Mouse (Mus musculus) c-Kit-positive CD71-positive TER-119-negative erythroid progenitor cells, embryonic 14.5 days (primary cell): Measurements from ENCODE around the gene Ncor1.
"Not testable (repeated sequence)": the region's sequence is repeated elsewhere in the genome, so short reads cannot be mapped to it uniquely, and the experiment has no call there.

Experiments
- DNase-seq: peaks from one replicate; pipeline ENCODE4 v3.0.0-alpha.2; 2013; ENCODE audit warnings: low read depth

Ncor1 gene

GRCm38 (mm10) chr11:62458276-62458724 is at the start of gene Ncor1, which contains the start of gene Pigl:
Gene Ncor1 (minus strand): TSS chr11:62458541.
Gene Pigl (plus strand): TSS chr11:62458460.
- peak; percentile 69 for DNase-seq

- DNase-seq = no peak
Measured at GRCm38 (mm10) chr11:62507683-62508082, 49.3 kb upstream of the Ncor1 start.

GRCm38 (mm10) chr11:62500529-62500928 is 42.2 kb upstream of the Ncor1 start:
- DNase-seq = no peak

GRCm38 (mm10) chr11:62498802-62499201 is 40.5 kb upstream of the Ncor1 start:
- DNase-seq = no peak

GRCm38 (mm10) chr11:62497181-62497580 is 38.8 kb upstream of the Ncor1 start:
- no peak for DNase-seq

DNA sequence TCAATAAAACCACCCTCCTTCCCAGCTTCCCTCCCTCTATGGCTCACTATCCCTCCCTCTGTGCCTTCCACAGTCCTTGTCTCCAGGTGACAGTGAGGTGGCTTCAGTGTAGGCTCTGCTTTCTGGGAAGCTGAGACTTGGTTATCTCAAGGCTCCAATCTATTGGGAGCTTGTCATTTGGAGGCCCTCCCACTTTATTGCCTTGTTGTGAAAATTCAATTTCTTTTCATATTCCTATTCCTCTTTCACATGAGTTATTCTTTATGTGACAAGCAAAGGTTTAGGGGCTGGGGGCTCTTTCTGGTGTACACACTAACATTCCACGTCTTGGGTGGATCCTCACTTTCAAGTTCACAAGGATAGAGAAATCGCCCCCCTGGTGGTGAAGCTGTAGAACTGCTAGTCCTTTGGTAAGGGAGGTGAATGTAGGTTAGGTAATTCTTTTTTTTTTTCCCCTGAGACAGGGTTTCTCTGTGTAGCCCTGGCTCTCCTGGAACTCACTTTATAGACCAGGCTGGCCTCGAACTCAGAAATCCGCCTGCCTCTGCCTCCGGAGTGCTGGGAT is 37.9 kb upstream of the Ncor1 start:
- peak; percentile 34 for DNase-seq

DNA sequence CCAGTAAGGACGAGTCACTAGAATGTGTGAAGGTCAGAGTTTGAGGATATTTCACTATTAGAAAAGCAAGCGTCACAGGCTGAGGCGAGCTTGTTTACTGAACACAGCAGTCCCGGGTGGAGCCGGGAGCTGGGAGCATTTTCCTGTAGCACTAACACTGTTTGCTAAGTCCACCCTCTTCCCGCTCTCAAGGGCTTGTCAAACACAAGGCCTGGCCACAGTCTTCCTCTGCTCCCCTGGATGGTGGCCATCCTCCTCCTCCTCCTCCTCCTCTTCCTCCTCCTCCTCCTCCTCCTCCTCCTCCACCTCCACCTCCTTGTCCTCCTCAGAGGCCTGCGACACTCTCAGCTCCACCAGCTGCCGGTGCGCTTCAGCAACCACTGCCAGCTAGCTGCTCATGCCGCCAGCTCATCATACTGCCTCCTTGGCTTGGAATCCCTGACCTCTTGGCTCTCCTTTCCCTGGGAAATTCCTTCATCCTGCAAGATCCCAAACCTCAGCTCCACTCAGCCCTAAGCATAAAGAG is 37.0 kb upstream of the Ncor1 start:
- DNase-seq = no peak

DNA sequence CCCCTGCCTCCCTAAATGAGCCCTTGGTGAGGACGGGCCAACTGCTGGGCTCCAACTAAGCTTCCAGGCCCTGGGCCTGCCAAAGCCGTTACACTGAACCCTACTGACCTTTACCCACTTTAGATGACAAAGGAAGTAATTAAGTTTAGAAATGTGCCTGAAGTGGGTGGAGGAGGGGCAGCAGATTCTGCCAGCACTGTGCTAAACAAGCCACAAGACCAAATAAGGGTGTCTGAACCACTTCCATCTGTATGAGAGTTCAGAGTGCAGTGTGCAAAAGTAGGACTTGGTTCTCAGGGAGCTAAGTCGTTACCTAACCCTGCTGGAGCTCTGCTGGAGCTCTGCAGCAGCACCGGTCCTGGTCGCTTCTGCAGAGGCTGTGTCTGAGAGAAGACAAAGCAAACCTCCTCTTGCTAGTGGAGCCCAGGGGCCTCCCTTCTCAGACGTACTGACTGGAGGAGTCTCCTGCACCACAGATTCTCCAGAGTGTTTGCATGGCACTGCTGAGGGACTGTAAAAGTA is 36.5 kb upstream of the Ncor1 start:
- no peak for DNase-seq

DNA sequence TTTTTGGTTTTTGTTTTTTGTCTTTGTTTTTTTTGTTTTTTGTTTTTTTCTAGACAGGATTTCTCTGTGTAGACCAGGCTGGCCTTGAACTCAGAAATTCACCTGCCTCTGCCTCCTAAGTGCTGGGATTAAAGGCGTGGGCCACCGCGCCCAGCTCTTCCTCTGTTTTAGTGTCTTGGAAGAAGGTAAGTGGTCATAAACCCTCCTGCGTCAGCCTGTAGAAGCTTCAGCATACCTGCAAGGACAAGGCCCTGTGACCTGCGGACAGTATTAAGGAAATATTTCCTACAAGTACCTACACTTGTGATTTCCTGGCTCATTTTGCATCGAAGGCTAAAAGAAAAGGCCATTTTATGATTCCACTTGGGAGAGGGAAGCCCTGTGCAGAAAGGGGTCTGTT is 35.4 kb upstream of the Ncor1 start:
- no peak for DNase-seq

- no peak for DNase-seq
Measured at GRCm38 (mm10) chr11:62487540-62488350, 29.4 kb upstream of the Ncor1 start.

DNA sequence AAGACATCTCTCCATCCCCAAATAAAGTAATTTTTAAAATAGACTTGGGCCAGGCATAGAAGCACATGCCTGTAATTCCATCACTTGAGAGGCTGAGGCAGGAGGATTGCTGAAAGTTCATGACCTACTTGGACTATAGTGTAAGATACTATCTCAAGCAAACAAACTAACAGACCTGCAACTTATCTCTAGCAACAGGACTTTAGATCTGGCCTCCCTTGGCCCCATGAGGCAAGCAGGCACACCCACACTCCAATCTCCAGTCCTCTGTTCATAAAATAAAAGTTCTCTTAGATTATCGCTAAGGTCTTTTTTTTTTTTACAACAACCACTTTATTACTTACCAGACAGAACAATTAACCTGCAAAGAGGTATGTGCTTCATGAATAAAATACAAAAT is 28.6 kb upstream of the Ncor1 start:
- no peak for DNase-seq

DNA sequence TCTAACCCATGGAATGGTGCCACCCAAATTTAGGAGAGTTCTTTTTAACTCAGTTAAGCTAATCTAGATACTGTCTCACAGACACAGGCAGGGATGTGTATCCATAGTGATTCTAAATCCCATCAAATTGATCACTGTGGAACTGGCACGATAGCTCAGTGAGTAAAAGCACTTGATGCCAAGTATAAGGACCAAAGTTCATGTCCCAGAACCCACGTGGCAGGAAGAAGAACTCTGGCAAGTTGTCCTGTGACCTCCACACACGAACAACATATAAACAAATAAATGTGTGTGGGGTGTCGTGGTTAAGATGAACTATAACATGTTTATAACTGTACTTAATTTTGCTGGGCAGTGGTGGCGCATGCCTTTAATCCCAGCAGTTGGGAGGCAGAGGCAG is 21.2 kb upstream of the Ncor1 start:
- no peak for DNase-seq

GRCm38 (mm10) chr11:62478931-62479330 is 20.6 kb upstream of the Ncor1 start:
- DNase-seq = no peak

GRCm38 (mm10) chr11:62476156-62476555 is 17.8 kb upstream of the Ncor1 start:
- no peak for DNase-seq

- DNase-seq = no peak
Measured at GRCm38 (mm10) chr11:62473516-62473915, 15.2 kb upstream of the Ncor1 start.

DNA sequence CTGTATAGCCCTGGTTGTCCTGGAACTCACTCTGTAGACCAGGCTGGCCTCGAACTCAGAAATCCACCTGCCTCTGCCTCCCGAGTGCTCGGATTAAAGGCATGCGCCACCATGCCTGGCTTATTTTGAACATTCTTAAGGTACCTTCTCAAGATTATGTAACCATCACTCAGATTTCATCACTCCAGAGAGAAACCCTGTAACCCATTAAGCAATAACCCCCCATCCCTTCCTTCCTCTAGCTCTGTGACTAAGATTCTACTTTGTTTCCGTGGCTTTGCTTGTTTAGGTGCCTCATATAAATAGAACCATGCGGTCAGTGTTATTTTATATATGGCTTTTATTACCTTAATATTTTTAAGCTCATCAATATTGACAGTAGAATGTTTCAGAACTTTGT is 12.1 kb upstream of the Ncor1 start:
- no peak for DNase-seq

GRCm38 (mm10) chr11:62467289-62467688 is 8.9 kb upstream of the Ncor1 start:
- not testable (repeated sequence) for DNase-seq

DNA sequence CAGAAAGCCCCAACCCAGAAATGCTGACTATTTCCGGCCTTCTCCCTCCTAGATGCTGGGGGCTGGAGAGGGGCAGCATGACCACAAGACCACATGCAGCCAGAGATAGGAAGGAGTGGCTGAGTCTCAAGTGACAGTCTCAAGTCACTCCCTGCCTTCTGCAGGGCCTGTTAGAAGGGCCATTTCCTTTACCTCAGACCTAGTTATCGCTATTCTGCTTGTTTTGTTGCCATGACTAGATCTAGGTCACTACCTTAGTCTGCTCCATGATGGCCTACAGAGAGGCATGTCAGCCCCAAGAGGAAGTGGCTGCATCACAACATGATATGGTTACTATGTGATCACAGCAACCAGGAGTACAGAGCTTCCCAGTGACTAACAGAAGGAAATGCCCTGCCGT is 8.2 kb upstream of the Ncor1 start:
- peak; percentile 50 for DNase-seq

- no peak for DNase-seq
Measured at GRCm38 (mm10) chr11:62465849-62466248, 7.5 kb upstream of the Ncor1 start.

- peak; percentile 66 for DNase-seq
Measured at GRCm38 (mm10) chr11:62464696-62465095, 6.4 kb upstream of the Ncor1 start.

GRCm38 (mm10) chr11:62463225-62463915 is 5.0 kb upstream of the Ncor1 start:
- DNase-seq = no peak

- not testable (repeated sequence) for DNase-seq
Measured at GRCm38 (mm10) chr11:62462529-62462928, 4.2 kb upstream of the Ncor1 start.
